Mouse (Mus musculus) heart, adult 10 weeks (tissue): ENCODE data around the gene Hoxb6. TPM values are rescaled to one million over a fixed set of nuclear protein-coding genes. Genes with fewer than 3 reads are reported as not detected.

Source experiments
- polyA plus RNA-seq: library from polyadenylated mRNA; stranded (reverse); fragments of 350-450 nt; fragmentation: Illumina TruSeq; extraction: RNeasy Lipid Tissue Mini Kit (QIAGEN cat#74804); gene quantifications from one replicate; pipeline ENCODE4 v1.2.3, GENCODE M21; 2014; ENCODE audit warnings: low read depth, low replicate concordance

The Hoxb6 gene
- polyA plus RNA-seq, result not detected

DNA sequence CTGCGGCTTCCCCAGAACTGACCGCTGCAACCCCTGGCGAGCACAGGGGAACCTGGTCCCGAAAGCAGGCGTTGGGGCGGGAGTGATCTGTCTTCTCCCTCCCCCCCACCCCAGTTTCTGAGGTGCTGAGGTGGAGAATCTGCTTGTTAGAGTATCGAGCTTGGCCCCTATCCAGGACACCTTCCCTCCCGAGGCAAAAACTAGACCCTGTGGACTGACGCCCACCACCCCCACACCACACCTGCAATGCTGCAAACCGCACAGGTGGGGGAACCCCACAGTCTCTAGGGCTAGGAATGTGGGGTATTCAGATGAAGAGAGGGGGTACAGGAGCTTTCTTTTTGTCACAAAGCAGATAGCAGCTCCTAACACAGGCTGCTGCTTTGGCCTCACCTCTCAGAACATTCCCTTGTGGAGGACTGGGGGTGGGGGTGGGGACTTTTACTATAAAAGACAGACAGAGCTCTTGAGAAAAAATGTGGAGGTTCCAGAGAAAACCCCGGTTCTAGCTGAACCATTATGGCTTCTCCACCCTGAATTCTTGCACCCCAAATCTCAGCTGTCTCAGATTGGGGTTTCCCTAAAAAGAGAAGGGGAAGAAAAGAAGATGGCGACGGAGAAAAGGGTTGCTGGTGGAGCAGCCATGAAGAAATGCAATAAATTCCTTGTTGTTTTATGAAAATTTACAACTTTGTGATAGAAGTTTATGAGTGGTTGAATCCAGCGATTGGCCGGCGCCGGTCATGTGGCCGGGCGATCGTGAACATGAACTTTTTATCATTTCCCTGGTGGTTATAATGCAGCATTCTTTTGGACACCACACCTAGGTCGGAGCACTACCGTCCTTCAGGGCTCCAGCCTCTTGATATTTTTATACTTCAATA lies at the start of gene Hoxb6:
Gene Hoxb6 (plus strand): TSS at position 796 of the 884 bp plus-strand sequence.

DNA sequence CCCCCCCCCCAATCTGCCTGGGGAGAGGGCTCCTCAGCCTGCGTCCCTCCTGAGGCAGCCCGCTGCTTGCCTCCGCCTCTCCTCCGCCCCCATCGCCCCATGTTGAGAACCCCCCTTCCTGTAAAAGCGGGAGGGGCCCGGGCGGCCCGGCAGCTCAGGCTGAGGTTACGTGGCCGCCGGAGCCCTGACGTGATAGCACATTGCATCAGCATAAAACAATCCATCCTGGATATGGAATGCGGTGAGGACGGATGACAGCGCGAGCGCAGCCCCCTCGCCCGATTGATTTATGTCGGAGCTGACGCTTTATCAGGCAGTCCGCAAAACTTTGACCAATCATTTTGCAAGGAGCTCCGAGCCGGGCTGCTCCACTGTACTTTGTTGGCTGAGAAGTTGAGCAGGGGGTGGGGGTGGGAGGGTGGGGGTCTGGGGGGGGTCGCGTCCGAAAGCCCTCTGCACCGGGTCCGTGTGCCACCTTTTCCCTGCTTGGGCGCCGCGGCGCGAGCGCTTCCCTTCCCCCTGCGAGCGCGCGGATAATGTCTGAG lies 21.2 kb upstream of the Hoxb6 start, which contains the start of gene Hoxb9:
Gene Hoxb9 (plus strand): TSS at position 462 of the 545 bp plus-strand sequence.

DNA sequence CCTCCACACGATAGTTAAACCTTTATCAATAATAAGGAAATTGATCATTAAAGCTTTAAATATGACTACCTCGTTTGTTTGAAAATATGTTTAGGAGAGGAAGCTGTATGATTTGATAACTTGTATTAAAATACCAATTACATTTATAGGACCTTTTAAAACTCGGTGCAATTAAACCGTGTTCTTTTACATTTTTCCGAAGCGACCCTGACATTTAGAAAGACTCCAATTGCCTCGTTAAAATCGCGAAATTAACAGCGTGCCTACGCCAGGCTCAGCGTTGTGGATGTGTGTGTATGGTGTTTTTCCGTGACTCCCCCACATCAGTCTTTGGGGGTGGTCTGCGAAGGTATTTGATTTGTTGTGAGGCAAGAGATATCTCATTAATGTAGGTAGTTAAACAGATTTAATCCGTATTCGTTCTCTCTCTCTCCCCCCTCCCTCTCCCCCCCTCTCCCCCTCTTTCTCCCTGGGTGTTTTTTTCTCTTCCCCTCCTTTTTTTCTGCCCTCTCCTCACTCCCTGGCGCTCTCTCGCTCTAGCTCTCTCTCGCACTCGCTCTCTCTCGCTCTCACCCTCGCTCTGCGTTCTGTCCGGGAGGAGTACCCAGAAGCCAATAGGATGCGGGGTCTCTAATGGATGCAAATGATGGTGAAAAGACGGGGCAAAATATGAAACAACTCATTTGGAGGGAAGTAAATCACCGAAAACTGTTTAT lies 10.3 kb upstream of the Hoxb6 start, which contains the start of gene Hoxb8:
Gene Hoxb8 (plus strand): TSS at position 51 of the 716 bp plus-strand sequence.

DNA sequence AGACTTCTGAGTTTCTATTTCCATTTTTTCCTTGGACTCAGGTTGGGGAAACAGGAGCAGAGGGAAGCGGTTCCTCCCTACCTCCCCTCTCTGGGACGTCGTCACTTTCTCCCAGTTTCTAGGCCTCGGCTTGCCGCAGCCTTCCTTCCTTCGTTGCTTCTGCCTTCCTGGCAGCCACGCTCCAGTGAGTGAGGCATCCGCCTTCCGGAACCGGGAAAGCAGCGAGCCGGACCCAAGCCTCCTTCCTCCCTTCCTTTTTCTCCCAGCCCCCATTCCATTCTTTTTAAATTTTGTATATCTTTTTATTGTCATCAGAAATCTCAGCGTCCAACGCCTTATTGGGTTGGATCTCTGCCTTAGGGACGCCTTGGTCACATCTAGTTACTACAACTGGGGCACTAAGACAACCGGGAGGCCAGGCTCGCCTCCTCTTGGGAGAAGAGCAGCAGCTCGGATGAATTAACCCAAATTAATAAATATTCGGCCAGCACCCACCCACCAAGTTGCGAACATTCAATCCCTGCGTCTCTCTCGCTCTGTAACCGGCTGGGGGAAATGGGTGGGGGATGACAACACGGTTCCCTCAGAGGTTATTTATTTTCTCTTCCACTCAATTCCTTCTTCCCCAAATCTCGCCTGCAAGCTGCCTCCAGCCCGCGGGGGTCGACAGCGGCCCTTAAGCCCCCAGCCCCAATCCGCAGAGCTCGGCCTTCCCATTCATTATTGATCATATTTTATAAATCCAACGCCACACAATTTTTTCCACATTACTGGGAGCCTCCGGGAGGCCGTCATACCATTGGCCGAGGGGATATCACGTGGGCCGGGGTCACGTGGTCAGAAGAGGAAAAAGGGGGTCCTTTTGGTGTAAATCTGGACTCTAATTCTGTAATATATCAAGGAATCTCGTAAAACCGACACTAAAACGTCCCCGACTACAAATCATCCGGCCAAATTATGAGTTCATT lies 6.2 kb upstream of the Hoxb6 start, which contains the start of gene Hoxb7:
Gene Hoxb7 (plus strand): TSS at position 853 of the 968 bp plus-strand sequence.

DNA sequence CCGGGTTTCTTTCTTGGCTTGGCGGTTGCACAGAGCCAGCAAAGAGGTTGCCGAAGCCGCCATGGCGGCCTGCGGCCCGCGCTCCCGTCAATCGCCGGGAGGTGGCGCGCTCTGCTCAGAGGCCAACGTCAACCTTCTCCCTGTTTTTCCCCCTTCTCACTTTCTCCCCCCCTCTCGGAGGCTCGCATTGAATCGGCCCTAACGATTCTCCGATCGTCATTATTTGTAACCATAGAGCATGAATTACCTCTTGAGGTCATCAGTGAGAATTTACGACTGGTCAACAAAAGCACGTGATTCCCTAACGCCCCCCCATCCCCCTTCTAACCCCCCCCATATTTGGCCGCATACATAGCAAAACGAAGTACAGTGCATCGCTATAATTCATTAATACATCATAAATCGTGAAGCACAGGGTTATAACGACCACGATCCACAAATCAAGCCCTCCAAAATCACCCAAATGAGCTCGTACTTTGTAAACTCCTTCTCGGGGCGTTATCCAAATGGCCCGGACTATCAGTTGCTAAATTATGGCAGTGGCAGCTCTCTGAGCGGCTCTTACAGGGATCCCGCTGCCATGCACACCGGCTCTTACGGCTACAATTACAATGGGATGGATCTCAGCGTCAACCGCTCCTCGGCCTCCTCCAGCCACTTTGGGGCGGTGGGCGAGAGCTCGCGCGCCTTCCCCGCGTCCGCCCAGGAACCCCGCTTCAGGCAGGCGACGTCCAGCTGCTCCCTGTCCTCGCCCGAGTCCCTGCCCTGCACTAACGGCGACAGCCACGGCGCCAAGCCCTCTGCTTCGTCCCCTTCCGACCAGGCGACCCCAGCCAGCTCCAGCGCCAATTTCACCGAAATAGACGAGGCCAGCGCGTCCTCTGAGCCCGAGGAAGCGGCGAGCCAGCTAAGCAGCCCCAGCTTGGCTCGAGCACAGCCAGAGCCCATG lies 11.1 kb downstream of the Hoxb6 start, which contains the start of gene Hoxb5:
Gene Hoxb5 (plus strand): TSS at position 186 of the 949 bp plus-strand sequence.

DNA sequence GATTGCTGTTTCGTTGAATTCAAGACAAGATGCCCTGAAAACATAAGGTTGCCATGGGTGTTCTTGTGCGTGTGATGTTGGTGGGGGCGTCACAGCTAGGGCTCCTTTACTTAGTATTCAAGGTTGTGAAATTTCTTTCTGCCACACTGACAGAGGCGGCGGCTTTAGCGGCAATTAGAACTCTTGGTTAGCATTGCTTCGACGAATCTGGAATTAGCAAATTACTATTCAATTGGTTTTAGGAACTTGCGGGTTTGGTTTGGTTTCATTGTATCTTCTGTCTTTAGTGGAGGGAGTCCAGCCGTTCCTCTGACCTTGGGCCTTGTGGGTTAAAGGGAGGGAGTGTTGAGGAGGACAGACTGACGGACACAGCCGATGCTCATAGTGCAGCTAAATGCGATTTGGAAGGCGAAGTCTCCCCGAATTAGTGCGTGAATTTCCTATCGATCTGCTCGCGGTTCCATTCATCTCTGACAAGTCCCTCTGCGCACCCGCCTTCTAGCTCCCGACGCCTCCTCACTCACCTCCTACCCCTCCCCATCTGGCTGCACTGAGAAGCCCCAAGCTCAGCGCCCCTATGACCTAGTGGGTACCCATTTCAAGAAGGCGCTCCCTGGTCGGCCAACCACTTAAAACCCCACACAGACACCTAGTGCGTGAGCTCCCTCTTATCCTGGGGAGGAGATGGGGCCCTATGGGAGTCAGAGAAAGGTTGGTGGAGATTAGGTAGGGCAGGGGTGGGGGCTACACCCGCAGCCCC lies 25.5 kb downstream of the Hoxb6 start, which contains the start of gene Hoxb4:
Gene Hoxb4 (plus strand): TSS at position 660 of the 760 bp plus-strand sequence.

DNA sequence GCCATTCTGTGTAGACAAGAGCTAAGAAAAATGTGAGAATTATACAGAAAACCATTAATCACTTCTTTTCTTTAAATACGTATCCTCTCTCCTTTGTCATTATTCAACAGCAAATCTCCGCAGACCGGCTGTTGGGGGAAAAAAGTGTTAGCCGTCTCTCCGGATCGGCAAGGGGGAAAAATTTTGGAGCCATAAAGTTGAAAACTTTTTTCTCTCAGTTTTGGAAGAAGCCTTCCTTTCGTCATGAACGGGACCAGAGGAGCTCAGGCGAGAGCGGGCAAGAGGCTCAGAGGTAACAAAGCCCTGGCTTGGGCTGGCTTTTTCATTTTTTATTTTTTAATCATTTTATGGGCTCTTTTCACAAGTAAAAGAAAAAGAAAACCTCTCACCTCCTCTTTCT lies 30.9 kb downstream of the Hoxb6 start, which contains the start of gene Hoxb3:
Gene Hoxb3 (plus strand): TSS at position 173 of the 400 bp plus-strand sequence.

DNA sequence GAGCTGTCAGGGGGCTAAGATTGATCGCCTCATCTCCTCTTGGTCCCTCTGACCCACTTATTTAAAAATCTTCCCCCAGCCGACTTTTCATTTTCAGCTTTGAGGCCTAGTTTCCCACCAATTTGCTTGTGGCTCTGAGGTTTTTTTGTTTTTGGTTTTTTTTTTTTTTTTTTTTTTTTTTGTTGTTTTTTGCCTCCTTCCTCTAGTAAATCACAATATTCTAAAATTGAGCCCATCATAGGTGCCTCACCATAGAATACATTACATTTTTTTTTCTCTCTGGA lies 58.0 kb downstream of the Hoxb6 start, which contains the start of gene Hoxb2:
Gene Hoxb2 (plus strand): TSS at position 185 of the 284 bp plus-strand sequence.

Other genes starting within 250 kb of the Hoxb6 start
- gene Ube2z, start 227.1 kb upstream of the Hoxb6 start, polyA plus RNA-seq, result 33.0 TPM
- gene Atp5g1, start 216.8 kb upstream of the Hoxb6 start, polyA plus RNA-seq, result 3,747 TPM
- gene Calcoco2, start 180.5 kb upstream of the Hoxb6 start, polyA plus RNA-seq, result not detected
- gene Ttll6, start 158.7 kb upstream of the Hoxb6 start, polyA plus RNA-seq, result not detected
- gene Hoxb13, start 98.2 kb upstream of the Hoxb6 start, polyA plus RNA-seq, result not detected
- not detected for gene Hoxb9, start 21.0 kb upstream of the Hoxb6 start, polyA plus RNA-seq
- not detected for gene Hoxb8, start 10.6 kb upstream of the Hoxb6 start, polyA plus RNA-seq
- not detected for gene Hoxb7, start 5.9 kb upstream of the Hoxb6 start, polyA plus RNA-seq
- gene Hoxb5, start 10.9 kb downstream of the Hoxb6 start, polyA plus RNA-seq, result not detected
- gene Hoxb4, start 25.8 kb downstream of the Hoxb6 start, polyA plus RNA-seq, result 0.84 TPM
- gene Hoxb3, start 30.9 kb downstream of the Hoxb6 start, polyA plus RNA-seq, result 0.31 TPM
- 0.86 TPM for gene Hoxb2, start 58.0 kb downstream of the Hoxb6 start, polyA plus RNA-seq
- not detected for gene Hoxb1, start 73.3 kb downstream of the Hoxb6 start, polyA plus RNA-seq
- gene Skap1, start 172.1 kb downstream of the Hoxb6 start, polyA plus RNA-seq, result not detected